9 mouse cellular contexts compared by ENCODE assay signal in the genomic region with DNA sequence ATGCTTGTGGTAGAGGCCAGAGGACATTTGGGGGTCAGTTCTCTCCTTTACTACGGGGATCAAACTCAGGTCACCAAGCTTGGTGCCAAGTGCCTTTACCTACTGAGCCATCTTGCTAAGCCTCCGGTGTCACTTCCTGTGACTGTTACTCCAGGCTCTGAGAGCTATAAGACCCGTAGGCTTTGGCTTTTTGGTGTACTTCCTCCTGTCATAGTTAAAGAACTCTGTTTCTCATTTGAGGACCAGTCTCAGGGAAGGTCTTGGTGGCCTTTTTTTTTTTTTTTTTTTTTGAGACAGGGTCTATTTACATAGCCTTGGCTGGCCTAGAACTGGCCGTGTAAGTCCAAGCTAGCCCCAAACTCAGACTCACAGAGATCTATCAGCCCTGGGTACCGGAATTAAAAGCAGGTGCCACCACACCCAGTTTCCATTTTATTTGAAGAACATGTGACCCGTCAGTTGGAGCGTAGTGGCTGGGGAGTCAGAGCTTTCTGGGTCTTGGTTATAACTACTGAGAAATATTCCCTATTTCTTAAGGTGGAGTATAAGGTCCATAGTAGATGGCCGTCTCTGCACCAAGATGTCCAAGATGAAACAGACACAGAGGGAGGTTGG. TPM values are rescaled to one million over a fixed set of nuclear protein-coding genes. Genes with fewer than 3 reads are reported as not detected.
DNase-seq lines count a peak whose midpoint lies in the region; ATAC-seq and TF ChIP-seq lines count a peak whose summit lies in the region.
"Had no signal": no experiment of that assay in that cellular context is flagged by ENCODE, and none has a peak within 500 bp of the region (broad histone marks: within the 10 kb centered on the region; RNA-seq: fewer than 3 reads in every experiment).

No protein-coding gene starts in this region.

- no peaks in the 10 kb centered on the region for H3K9me3 ChIP-seq in heart, embryonic 14.5 days (ENCODE audit: control insufficient read depth, low read length)
- no peaks in the 10 kb centered on the region for H3K9me3 ChIP-seq in limb, embryonic 15.5 days
- H3K9me3 ChIP-seq: neural tube, embryonic 12.5 days had no signal

- peak overlapping the region; percentile 73; the same call in 1 of the 2 replicates for H3K9ac ChIP-seq in heart, embryonic 14.5 days (ENCODE audit: low read length)
- H3K9ac ChIP-seq in limb, embryonic 15.5 days = no peak overlapping the region

- no peak for TF ChIP-seq POLR2A in bone marrow macrophage, adult 2 months (IDR thresholded peaks at IDR 0.05; ENCODE audit: borderline replicate concordance, low read depth, low read length)

- H3K27me3 ChIP-seq in heart, embryonic 14.5 days (ENCODE audit: control insufficient read depth, insufficient read depth, low read length) = no peaks in the 10 kb centered on the region
- no peaks in the 10 kb centered on the region for H3K27me3 ChIP-seq in limb, embryonic 15.5 days
- H3K27me3 ChIP-seq: neural tube, embryonic 12.5 days had no signal

- intact Hi-C loops in gastrocnemius, postnatal 14 days (cut with DNase I; ENCODE audit: low total_unique reads) = no loop called here

- TF ChIP-seq CTCF in bone marrow macrophage, adult 2 months (IDR thresholded peaks at IDR 0.05; ENCODE audit: low read depth, low read length) = no peak

- 88% methylated on average over 8 of the region's 8 CpGs for WGBS in heart, embryonic 14.5 days
- 73% methylated on average over 8 of the region's 8 CpGs for WGBS in limb, embryonic 15.5 days

- ATAC-seq in heart, embryonic 14.5 days (ENCODE audit: insufficient number of reproducible peaks, insufficient read depth, low FRiP score, low read depth) = no peak
- ATAC-seq in limb, embryonic 15.5 days (ENCODE audit: insufficient number of reproducible peaks, low FRiP score, low TSS enrichment, low read depth) = no peak
- ATAC-seq in erythroid progenitor cell, adult 5-6 weeks (replicated peaks; ENCODE audit: low FRiP score, poor library complexity, severe bottlenecking) = no peak

- no peak overlapping the region for H3K4me3 ChIP-seq in heart, embryonic 14.5 days (ENCODE audit: control insufficient read depth in 1 of 2, insufficient read depth in 1 of 2, low read depth in 1 of 2, low read length in 2 of 2)
- no peak overlapping the region for H3K4me3 ChIP-seq in bone marrow macrophage, adult 2 months (ENCODE audit: insufficient read depth, low read length)
- H3K4me3 ChIP-seq in limb, embryonic 15.5 days = no peak overlapping the region

- H3K27ac ChIP-seq in heart, embryonic 14.5 days (replicated peaks in 1 of 2; ENCODE audit: control insufficient read depth in 1 of 2, insufficient read depth in 1 of 2, low read depth in 2 of 2, low read length in 2 of 2) = peak overlapping the region in 1 of 2 experiments; percentile 96; a peak in 3 of 4 replicates
- peak overlapping the region; percentile 95 for H3K27ac ChIP-seq in bone marrow macrophage, adult 2 months (ENCODE audit: insufficient read depth, low read depth, low read length)
- H3K27ac ChIP-seq in limb, embryonic 15.5 days = peak overlapping the region; percentile 87

- H3K4me1 ChIP-seq in heart, embryonic 14.5 days (ENCODE audit: control insufficient read depth in 2 of 2, insufficient read depth in 2 of 2, low read length in 2 of 2) = peaks cover 28 to 38% of the 10 kb centered on the region in 2 experiments
- peaks cover 48% of the 10 kb centered on the region for H3K4me1 ChIP-seq in bone marrow macrophage, adult 2 months (ENCODE audit: control insufficient read depth, insufficient read depth, low read length)
- H3K4me1 ChIP-seq in limb, embryonic 15.5 days = peaks cover 37% of the 10 kb centered on the region

- H3K4me2 ChIP-seq in heart, embryonic 14.5 days (ENCODE audit: low read length) = no peak overlapping the region
- no peak overlapping the region for H3K4me2 ChIP-seq in limb, embryonic 15.5 days

- no peaks in the 10 kb centered on the region for H3K36me3 ChIP-seq in heart, embryonic 14.5 days (ENCODE audit: control insufficient read depth, insufficient read depth, low read length)
- H3K36me3 ChIP-seq in limb, embryonic 15.5 days = no peaks in the 10 kb centered on the region
- H3K36me3 ChIP-seq: neural tube, embryonic 12.5 days had no signal

- no peak for DNase-seq in heart, postnatal 4 days
- DNase-seq in 416B (ENCODE audit: low read depth) = peak; percentile 52
- DNase-seq in urinary bladder, postnatal 14 days (ENCODE audit: low spot score) = no peak
- no peak for DNase-seq in gastrocnemius, postnatal 14 days

RNA-seq across cellular contexts. Expression of a gene that starts 44.3 kb away (rescaled TPM):
- 0.18 TPM in 1 of 2 replicates, not detected in the other for polyA plus RNA-seq in heart, embryonic 14.5 days (2014; fragmentation: Nextera tagmentation; extraction: Ambion mirVana)
- total RNA-seq in heart, postnatal 4 days (2021) = under 1 TPM; 0.27 to 0.33 TPM
- not detected in 2 replicates for polyA plus RNA-seq in bone marrow macrophage, adult 2 months (2012; ENCODE audit: insufficient read depth, insufficient read length, missing spikeins)
- polyA plus RNA-seq in limb, embryonic 15.5 days (2015; fragmentation: Nextera tagmentation; extraction: Ambion mirVana) = 610 and 666 TPM in 2 replicates
- 4.3 TPM in 1 of 2 replicates, not detected in the other for total RNA-seq in erythroid progenitor cell, adult 5-6 weeks (2015; ENCODE audit: low replicate concordance)
- 0.64 and 6.5 TPM in 2 replicates for total RNA-seq in erythroid progenitor cell, adult 5-6 weeks (2017; ENCODE audit: low replicate concordance)
- under 1 TPM in 1 of 2 experiments, not detected in 1; 0.13 TPM for total RNA-seq in gastrocnemius, postnatal 14 days (2021)

RNA-seq across cellular contexts. Expression of a gene that starts 57.6 kb away (rescaled TPM):
- polyA plus RNA-seq in heart, embryonic 14.5 days (2014; fragmentation: Nextera tagmentation; extraction: Ambion mirVana) = 297 and 312 TPM in 2 replicates
- 100 to 1,000 TPM; 227 to 230 TPM for total RNA-seq in heart, postnatal 4 days (2021)
- polyA plus RNA-seq in bone marrow macrophage, adult 2 months (2012; ENCODE audit: insufficient read depth, insufficient read length, missing spikeins) = 177 and 185 TPM in 2 replicates
- 456 and 462 TPM in 2 replicates for polyA plus RNA-seq in limb, embryonic 15.5 days (2015; fragmentation: Nextera tagmentation; extraction: Ambion mirVana)
- total RNA-seq in erythroid progenitor cell, adult 5-6 weeks (2015; ENCODE audit: low replicate concordance) = 145 and 147 TPM in 2 replicates
- total RNA-seq in erythroid progenitor cell, adult 5-6 weeks (2017; ENCODE audit: low replicate concordance) = 58.4 and 67.4 TPM in 2 replicates
- 100 to 1,000 TPM; 128 to 164 TPM for total RNA-seq in gastrocnemius, postnatal 14 days (2021)
